Mouse (Mus musculus) gastrocnemius, postnatal 36 days (tissue): ENCODE data around the gene Rbms3. TPM values are rescaled to one million over a fixed set of nuclear protein-coding genes. Genes with fewer than 3 reads are reported as not detected.

Source experiments
- DNase-seq, 2 experiments: peaks; one replicate each; pipeline ENCODE4 v3.0.0; 2022
- intact Hi-C: fragments of 180-260 bp; cut with DNase I; formaldehyde crosslinking; loops from one replicate; pipeline ENCODE4 v1.15.1; 2025
- total RNA-seq, 2 experiments: library from RNA; stranded (reverse); gene quantifications; 2 replicates each; pipeline ENCODE4 v1.2.3; 2021

Rbms3 gene
- total RNA-seq, 2 experiments from 2014 or later: 7.3 to 7.8 TPM

GRCm38 (mm10) chr9:117016605-117017319 is 613.0 kb downstream of the Rbms3 start:
- DNase-seq: no peak
- intact Hi-C loops: no loop called here

- DNase-seq: no peak
- intact Hi-C loops: no loop called here
Measured at GRCm38 (mm10) chr9:117013386-117013785, 616.3 kb downstream of the Rbms3 start.

GRCm38 (mm10) chr9:117010801-117011200 is 618.9 kb downstream of the Rbms3 start:
- intact Hi-C loops: no loop called here
- no peak for DNase-seq

- no peak for DNase-seq
- intact Hi-C loops: no loop called here
Measured at GRCm38 (mm10) chr9:117008194-117008593, 621.5 kb downstream of the Rbms3 start.

- DNase-seq: no peak
- intact Hi-C loops: no loop called here
Measured at GRCm38 (mm10) chr9:117002083-117002482, 627.6 kb downstream of the Rbms3 start.

GRCm38 (mm10) chr9:116999186-116999585 is 630.5 kb downstream of the Rbms3 start:
- intact Hi-C loops: no loop called here

GRCm38 (mm10) chr9:116990321-116990720 is 639.4 kb downstream of the Rbms3 start:
- intact Hi-C loops: no loop called here
- DNase-seq: no peak

More at GRCm38 (mm10) chr9:116999186-116999585, 630.5 kb downstream of the Rbms3 start:
- no peak for DNase-seq

- DNase-seq: no peak
- intact Hi-C loops: no loop called here
Measured at GRCm38 (mm10) chr9:116980801-116981200, 648.9 kb downstream of the Rbms3 start.

- no peak for DNase-seq
- intact Hi-C loops: no loop called here
Measured at GRCm38 (mm10) chr9:116977428-116977827, 652.3 kb downstream of the Rbms3 start.

GRCm38 (mm10) chr9:116976575-116977408 is 652.9 kb downstream of the Rbms3 start:
- intact Hi-C loops: no loop called here
- no peak for DNase-seq

GRCm38 (mm10) chr9:116975269-116975668 is 654.4 kb downstream of the Rbms3 start:
- no peak for DNase-seq
- intact Hi-C loops: no loop called here

GRCm38 (mm10) chr9:116974134-116974533 is 655.6 kb downstream of the Rbms3 start:
- no peak for DNase-seq
- intact Hi-C loops: no loop called here

GRCm38 (mm10) chr9:116973594-116973993 is 656.1 kb downstream of the Rbms3 start:
- DNase-seq: no peak
- intact Hi-C loops: no loop called here

GRCm38 (mm10) chr9:116967317-116967716 is 662.4 kb downstream of the Rbms3 start:
- intact Hi-C loops: no loop called here
- no peak for DNase-seq

GRCm38 (mm10) chr9:116965691-116966090 is 664.0 kb downstream of the Rbms3 start:
- peak in 1 of 2 experiments; percentile 34 for DNase-seq
- intact Hi-C loops: no loop called here

- intact Hi-C loops: no loop called here
- DNase-seq: no peak
Measured at GRCm38 (mm10) chr9:116956156-116956555, 673.6 kb downstream of the Rbms3 start.

GRCm38 (mm10) chr9:116948211-116948610 is 681.5 kb downstream of the Rbms3 start:
- intact Hi-C loops: no loop called here
- DNase-seq: no peak

GRCm38 (mm10) chr9:116947369-116947768 is 682.3 kb downstream of the Rbms3 start:
- intact Hi-C loops: no loop called here
- no peak for DNase-seq

GRCm38 (mm10) chr9:116946787-116947186 is 682.9 kb downstream of the Rbms3 start:
- no peak for DNase-seq
- intact Hi-C loops: no loop called here

- DNase-seq: no peak
- intact Hi-C loops: no loop called here
Measured at GRCm38 (mm10) chr9:116945689-116946088, 684.0 kb downstream of the Rbms3 start.

GRCm38 (mm10) chr9:116943902-116944301 is 685.8 kb downstream of the Rbms3 start:
- intact Hi-C loops: no loop called here
- DNase-seq: no peak

- DNase-seq: no peak
- intact Hi-C loops: no loop called here
Measured at GRCm38 (mm10) chr9:116941116-116941515, 688.6 kb downstream of the Rbms3 start.
